Mouse (Mus musculus) midbrain, embryonic 14.5 days (tissue): ENCODE results near the gene Ehmt2. TPM values are rescaled to one million over a fixed set of nuclear protein-coding genes. Genes with fewer than 3 reads are reported as not detected.
"Not testable (repeated sequence)": the region's sequence is repeated elsewhere in the genome, so short reads cannot be mapped to it uniquely, and the experiment has no call there.

ENCODE experiments used
- ATAC-seq: fragments of 200-750 bp; cut with Nextera tagmentation; 2 replicates; pipeline ENCODE4 v1.8.0; 2017; ENCODE audit warnings: moderate number of reproducible peaks, moderate library complexity; ENCODE audit not compliant: low FRiP score, low TSS enrichment
- DNase-seq: peaks from one replicate; pipeline ENCODE4 v3.0.0-alpha.2; 2015
- H3K27ac ChIP-seq: fragments of 300-500 bp; sonication (generic); replicated peaks from 2 replicates; pipeline ENCODE4 v1.5.1; 2014; ENCODE audit warnings: mild to moderate bottlenecking, low read depth, low read length, moderate library complexity
- H3K27me3 ChIP-seq: fragments of 300-500 bp; sonication (generic); 2 replicates; pipeline ENCODE4 v1.6.1; 2014; ENCODE audit warnings: low read length, control low read depth, mixed read lengths; ENCODE audit not compliant: control insufficient read depth, insufficient read depth
- H3K36me3 ChIP-seq: fragments of 300-500 bp; sonication (generic); 2 replicates; pipeline ENCODE4 v1.6.1; 2014; ENCODE audit warnings: low read length, control low read depth; ENCODE audit not compliant: control insufficient read depth, insufficient read depth
- H3K4me1 ChIP-seq: fragments of 300-500 bp; sonication (generic); 2 replicates; pipeline ENCODE4 v1.6.1; 2014; ENCODE audit warnings: mild to moderate bottlenecking, antibody characterized with exemption, low read length, control low read depth; ENCODE audit not compliant: control insufficient read depth, insufficient read depth
- H3K4me2 ChIP-seq: fragments of 300-500 bp; sonication (generic); 2 replicates; pipeline ENCODE4 v1.6.1; 2014; ENCODE audit warnings: mild to moderate bottlenecking, low read length, moderate library complexity
- H3K4me3 ChIP-seq: fragments of 300-500 bp; sonication (generic); replicated peaks from 2 replicates; pipeline ENCODE4 v1.5.1; 2014; ENCODE audit warnings: low read depth, low read length
- H3K9ac ChIP-seq: fragments of 300-500 bp; sonication (generic); replicated peaks from 2 replicates; pipeline ENCODE4 v1.6.1; 2014; ENCODE audit warnings: mild to moderate bottlenecking, low read length, moderate library complexity
- H3K9me3 ChIP-seq: fragments of 300-500 bp; sonication (generic); 2 replicates; pipeline ENCODE4 v1.6.1; 2016; ENCODE audit warnings: low read length, control low read depth, mixed read lengths; ENCODE audit not compliant: control insufficient read depth
- WGBS: fragments of 180-500 bp; shearing (Covaris S2); extraction: QIAGEN DNeasy Blood & Tissue Kit; methylation state at CpG from one replicate; pipeline ENCODE4 v1.1.7; 2014; 5-methylcytosine and 5-hydroxymethylcytosine counted together
- polyA plus RNA-seq: library from polyadenylated mRNA; unstranded; fragments of >200 nt; fragmentation: Nextera tagmentation; extraction: Ambion mirVana; gene quantifications from 2 replicates; pipeline ENCODE4 v1.2.1, GENCODE M21; 2014

Gene Ehmt2
- polyA plus RNA-seq, 1 experiment from 2014 or later: 91.6 TPM

DNA sequence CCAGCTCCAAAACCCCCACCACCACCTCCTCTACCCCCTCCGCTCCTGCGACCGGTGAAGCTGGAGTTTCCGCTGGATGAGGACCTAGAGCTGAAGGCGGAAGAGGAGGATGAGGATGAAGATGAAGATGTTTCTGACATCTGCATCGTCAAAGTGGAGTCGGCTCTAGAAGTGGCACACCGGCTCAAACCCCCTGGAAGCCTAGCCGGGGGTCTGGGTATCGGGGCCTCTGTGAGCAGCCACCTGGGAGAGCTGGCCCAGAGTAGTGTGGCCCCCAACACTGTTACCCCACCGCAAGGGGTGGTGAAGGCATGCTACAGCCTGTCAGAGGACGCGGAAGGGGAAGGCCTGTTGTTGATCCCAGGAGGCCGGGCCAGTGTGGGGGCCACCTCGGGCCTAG is 2.5 kb upstream of the Ehmt2 start:
- H3K27me3 ChIP-seq: no peaks in the 10 kb centered on the region
- peak overlapping the region; percentile 93 for H3K27ac ChIP-seq
- peaks cover 10% of the 10 kb centered on the region for H3K36me3 ChIP-seq
- DNase-seq (no peak), ATAC-seq (no peak)
- peak overlapping the region; percentile 88 for H3K9ac ChIP-seq
- 87% methylated on average over 15 of the region's 15 CpGs for WGBS
- peak overlapping the region; percentile 97 for H3K4me2 ChIP-seq
- peaks cover 39% of the 10 kb centered on the region for H3K4me1 ChIP-seq
- H3K9me3 ChIP-seq: no peaks in the 10 kb centered on the region
- H3K4me3 ChIP-seq: peak overlapping the region; percentile 68

DNA sequence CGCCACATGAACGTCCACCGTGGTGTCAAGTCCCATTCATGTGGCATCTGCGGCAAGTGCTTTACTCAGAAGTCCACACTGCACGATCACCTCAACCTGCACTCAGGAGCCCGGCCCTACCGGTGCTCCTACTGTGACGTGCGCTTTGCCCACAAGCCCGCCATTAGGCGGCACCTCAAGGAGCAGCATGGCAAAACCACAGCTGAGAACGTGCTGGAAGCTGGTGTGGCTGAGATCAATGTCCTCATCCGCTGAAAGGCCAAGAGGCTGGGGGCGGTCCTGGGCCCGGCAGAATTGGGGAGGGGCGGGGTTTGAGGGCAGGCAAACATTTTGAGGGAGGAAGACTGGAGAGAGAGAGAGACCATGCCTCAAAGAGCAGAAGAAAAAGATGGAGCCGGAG is 1.9 kb upstream of the Ehmt2 start:
- DNase-seq (no peak), ATAC-seq (no peak)
- no peaks in the 10 kb centered on the region for H3K27me3 ChIP-seq
- no peak overlapping the region for H3K27ac ChIP-seq
- H3K9ac ChIP-seq: no peak overlapping the region
- peak overlapping the region; percentile 68 for H3K4me3 ChIP-seq
- peaks cover 39% of the 10 kb centered on the region for H3K4me1 ChIP-seq
- 84% methylated on average over 17 of the region's 17 CpGs for WGBS
- H3K36me3 ChIP-seq: peaks cover 11% of the 10 kb centered on the region
- peak overlapping the region; percentile 97 for H3K4me2 ChIP-seq
- no peaks in the 10 kb centered on the region for H3K9me3 ChIP-seq

- DNase-seq: peak; percentile 47
- peaks cover 39% of the 10 kb centered on the region for H3K4me1 ChIP-seq
- 16% methylated on average over 10 of the region's 10 CpGs for WGBS
Observed at GRCm38 (mm10) chr17:34897373-34898159, 703 bp upstream of the Ehmt2 start.

GRCm38 (mm10) chr17:34898706-34899052 is 410 bp downstream of the Ehmt2 start:
- Histone ChIP-seq H3K9ac (peak overlapping the region; percentile 96), H3K36me3 (peaks cover 31% of the 10 kb centered on the region), H3K9me3 (no peaks in the 10 kb centered on the region), H3K27ac (peak overlapping the region; percentile 98), H3K4me2 (peak overlapping the region; percentile 97), H3K4me3 (peak overlapping the region; percentile 90), H3K27me3 (no peaks in the 10 kb centered on the region), H3K4me1 (peaks cover 34% of the 10 kb centered on the region)
- peak; percentile 35 for ATAC-seq
- 0% methylated on average over 14 of the region's 47 CpGs for whole genome bisulfite sequencing
- peak; percentile 81 for DNase-seq

More at GRCm38 (mm10) chr17:34897373-34898159, 703 bp upstream of the Ehmt2 start:
- Histone ChIP-seq H3K4me2 (peak overlapping the region; percentile 97), H3K36me3 (peaks cover 19% of the 10 kb centered on the region), H3K9ac (peak overlapping the region; percentile 96), H3K9me3 (no peaks in the 10 kb centered on the region), H3K4me3 (peak overlapping the region; percentile 90), H3K27me3 (no peaks in the 10 kb centered on the region), H3K27ac (peak overlapping the region; percentile 98)
- ATAC-seq: no peak

- H3K4me1 ChIP-seq: peaks cover 32% of the 10 kb centered on the region
- H3K4me3 ChIP-seq: peak overlapping the region; percentile 90
- H3K27me3 ChIP-seq: no peaks in the 10 kb centered on the region
- H3K9me3 ChIP-seq: no peaks in the 10 kb centered on the region
- H3K36me3 ChIP-seq: peaks cover 36% of the 10 kb centered on the region
- H3K27ac ChIP-seq: peak overlapping the region; percentile 98
- no peak for ATAC-seq
- WGBS: under 1% methylated on average over 44 of the region's 45 CpGs
- peak overlapping the region; percentile 97 for H3K4me2 ChIP-seq
- DNase-seq: peak; percentile 22
- peak overlapping the region; percentile 96 for H3K9ac ChIP-seq
Observed at GRCm38 (mm10) chr17:34899053-34899889, 1.0 kb downstream of the Ehmt2 start.

DNA sequence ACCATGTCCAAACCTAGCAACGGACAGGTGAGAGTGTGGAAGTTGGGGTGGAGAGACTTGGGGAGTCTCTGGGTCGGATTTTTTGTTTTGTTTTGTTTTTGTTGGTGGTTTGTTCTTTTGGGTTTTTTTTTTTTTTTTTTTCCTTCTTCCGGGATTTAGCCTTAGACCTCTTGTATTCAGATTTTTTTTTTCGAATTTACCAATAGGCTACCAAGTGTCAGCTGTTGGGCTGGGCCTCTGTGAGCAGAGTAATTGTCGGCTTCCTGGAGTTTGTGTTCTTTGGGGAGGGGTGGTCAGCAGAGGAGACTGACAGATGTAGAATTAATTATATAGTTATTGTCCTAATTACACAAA is 1.6 kb downstream of the Ehmt2 start:
- peak overlapping the region; percentile 98; the same call in 1 of the 2 replicates for H3K27ac ChIP-seq
- peaks cover 42% of the 10 kb centered on the region for H3K36me3 ChIP-seq
- no peak for ATAC-seq
- no peak for DNase-seq
- no peaks in the 10 kb centered on the region for H3K27me3 ChIP-seq
- peak overlapping the region; percentile 90 for H3K4me3 ChIP-seq
- peak overlapping the region; percentile 96 for H3K9ac ChIP-seq
- H3K4me1 ChIP-seq: peaks cover 32% of the 10 kb centered on the region
- WGBS: 3% methylated on average over 5 of the region's 5 CpGs
- H3K9me3 ChIP-seq: no peaks in the 10 kb centered on the region
- peak overlapping the region; percentile 97 for H3K4me2 ChIP-seq

GRCm38 (mm10) chr17:34900826-34901225 is 2.6 kb downstream of the Ehmt2 start:
- not testable (repeated sequence) for ATAC-seq

GRCm38 (mm10) chr17:34901948-34902347 is 3.7 kb downstream of the Ehmt2 start:
- not testable (repeated sequence) for H3K9me3 ChIP-seq, H3K27me3 ChIP-seq, H3K27ac ChIP-seq, H3K4me3 ChIP-seq, ATAC-seq, H3K9ac ChIP-seq, DNase-seq, H3K4me2 ChIP-seq
- peaks cover 13% of the 10 kb centered on the region for H3K4me1 ChIP-seq
- 96% methylated on average over 9 of the region's 10 CpGs for WGBS
- H3K36me3 ChIP-seq: peaks cover 53% of the 10 kb centered on the region

More at GRCm38 (mm10) chr17:34900826-34901225, 2.6 kb downstream of the Ehmt2 start:
- H3K27ac ChIP-seq, H3K9me3 ChIP-seq, DNase-seq, H3K27me3 ChIP-seq, H3K9ac ChIP-seq, H3K4me2 ChIP-seq, H3K4me3 ChIP-seq: not testable (repeated sequence)
- H3K4me1 ChIP-seq: peaks cover 25% of the 10 kb centered on the region
- peaks cover 50% of the 10 kb centered on the region for H3K36me3 ChIP-seq
